Mouse (Mus musculus) 416B (cell line): ENCODE data around the gene Rrnad1.

ENCODE experiments used
- DNase-seq: peaks from one replicate; pipeline ENCODE4 v3.0.0; 2011; ENCODE audit warnings: low read depth

Rrnad1 gene

DNA sequence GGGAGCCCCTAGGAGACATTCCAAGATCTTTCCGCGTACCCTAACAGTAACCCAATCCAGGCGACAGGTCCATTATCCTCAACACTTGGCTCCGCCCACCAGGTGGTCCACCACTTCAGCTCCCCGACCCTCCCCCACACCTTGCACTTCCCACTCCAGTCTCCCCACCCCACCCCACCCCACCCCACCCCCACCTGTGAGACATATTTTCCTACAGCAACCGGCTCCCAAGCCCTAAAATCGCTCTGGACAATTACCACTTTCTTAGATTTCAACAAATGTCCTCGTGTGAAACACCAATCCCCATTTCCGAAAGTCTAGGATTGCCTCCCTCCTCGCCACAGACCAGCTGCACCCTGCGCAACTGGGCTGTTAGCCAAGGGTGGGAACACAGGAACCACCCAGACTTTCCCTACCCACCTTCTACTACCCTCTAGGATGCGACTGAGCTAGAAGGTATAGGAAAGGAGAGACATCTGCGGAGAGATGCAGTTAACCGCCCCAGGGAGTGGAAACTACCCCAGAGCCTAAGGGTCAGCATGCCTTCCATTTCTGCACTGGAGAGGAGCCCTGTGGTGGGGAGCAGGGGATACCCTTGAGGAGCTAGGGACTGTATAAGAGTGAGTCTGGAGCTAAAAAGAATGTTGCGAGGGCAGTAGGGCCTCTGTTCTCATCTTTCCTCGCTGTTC is 18.9 kb upstream of the Rrnad1 start:
- DNase-seq, result no peak

DNA sequence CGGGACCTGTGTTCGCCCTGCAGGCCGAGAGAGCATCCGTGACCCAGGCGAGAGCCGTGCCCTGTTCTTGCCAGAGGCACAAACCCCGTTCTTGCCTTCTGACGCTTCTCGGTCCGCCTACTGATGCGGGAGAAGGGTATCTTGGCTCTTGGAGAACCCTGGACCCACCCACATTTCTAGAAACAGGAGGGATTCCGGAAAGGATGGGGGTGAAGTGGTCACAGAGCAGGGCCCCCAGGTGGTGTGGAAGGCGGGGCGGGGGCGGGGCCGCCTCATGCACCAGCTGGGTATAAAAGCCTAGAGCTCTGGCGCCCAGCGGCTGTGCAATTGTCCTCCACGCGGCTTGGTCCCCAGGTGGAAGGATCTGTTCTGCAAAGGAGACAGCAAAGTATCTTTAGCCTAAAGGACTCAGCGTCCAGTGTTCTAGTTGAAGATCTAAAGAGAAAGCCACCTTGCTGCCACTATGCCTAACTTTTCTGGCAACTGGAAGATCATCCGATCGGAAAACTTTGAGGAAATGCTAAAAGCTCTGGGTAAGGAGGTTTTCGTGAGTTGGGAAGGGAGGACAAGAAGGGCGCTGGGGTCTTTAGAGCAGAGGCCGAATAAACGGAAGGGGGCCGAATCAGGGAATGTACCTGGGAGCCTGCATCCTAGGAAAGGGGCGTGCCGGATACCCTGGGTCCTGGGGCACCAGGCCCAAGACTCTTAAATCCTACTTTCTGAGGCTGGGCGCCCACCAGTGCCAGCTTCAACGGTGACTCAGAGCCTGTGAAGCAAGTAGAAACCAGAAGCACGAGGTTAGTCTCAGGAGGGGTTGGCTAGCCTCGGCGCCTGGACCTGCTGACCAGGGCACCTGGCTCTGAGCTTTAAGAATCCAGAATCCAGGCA is 18.1 kb upstream of the Rrnad1 start, which contains the start of gene Crabp2:
Gene Crabp2, plus strand, starts transcription at position 289 of the 888 bp plus-strand sequence.
- no peak for DNase-seq

DNA sequence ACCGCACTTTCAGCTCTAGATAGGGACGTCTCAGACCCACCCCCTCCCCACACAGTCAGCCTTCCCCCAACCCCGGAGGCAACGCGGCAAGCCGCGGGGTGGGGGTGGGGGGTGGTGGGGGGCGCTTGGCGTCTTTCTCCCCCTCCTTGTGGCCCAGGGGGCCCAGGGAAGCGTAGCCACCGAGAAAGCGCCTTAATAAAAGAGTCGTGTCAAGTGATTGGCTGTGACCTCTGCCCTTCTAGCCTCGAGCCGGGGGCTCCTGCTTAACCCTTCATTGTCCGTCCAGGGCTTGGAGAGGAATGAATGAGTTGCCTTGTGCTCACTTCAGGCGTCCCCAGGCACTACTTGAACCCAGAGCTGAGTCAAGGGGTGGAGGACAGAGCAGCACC is 17.3 kb upstream of the Rrnad1 start:
- no peak for DNase-seq

DNA sequence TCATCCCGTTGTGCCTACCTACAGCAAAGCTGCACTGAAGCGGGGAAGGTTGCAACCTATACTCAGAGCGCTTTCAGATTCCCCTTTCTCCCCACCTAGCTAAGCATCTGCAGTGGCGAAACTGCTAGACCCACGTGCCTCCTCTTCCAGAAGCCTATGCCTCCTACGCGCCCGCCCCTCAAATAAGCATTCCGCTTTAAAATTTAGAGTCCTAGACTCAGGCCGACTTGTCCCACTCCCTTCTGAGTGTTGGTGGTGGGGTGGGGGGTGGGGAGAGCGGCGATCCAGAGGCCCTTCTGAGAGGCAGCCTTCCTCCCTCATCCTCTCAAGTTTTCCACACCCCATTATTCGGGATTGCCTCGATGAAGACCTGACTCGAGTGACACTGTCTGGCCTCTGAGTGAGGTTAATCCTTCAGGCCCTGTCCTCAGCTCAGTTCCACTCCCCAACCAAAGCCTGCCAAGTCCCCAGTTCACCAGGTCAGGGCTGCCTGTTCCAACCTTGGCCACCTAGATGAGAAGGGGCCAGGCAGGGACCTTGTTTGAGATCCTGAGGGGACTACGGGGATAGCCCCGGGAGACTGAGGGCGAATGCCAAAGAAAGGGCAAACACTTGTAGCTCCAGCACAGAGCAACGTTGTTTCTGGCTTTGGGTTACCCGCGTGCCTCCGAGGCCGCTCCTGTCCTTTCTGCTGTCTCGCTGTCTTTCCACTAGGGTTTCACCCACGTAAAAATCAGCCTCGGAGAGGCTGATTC is 16.7 kb upstream of the Rrnad1 start:
- DNase-seq, result no peak

DNA sequence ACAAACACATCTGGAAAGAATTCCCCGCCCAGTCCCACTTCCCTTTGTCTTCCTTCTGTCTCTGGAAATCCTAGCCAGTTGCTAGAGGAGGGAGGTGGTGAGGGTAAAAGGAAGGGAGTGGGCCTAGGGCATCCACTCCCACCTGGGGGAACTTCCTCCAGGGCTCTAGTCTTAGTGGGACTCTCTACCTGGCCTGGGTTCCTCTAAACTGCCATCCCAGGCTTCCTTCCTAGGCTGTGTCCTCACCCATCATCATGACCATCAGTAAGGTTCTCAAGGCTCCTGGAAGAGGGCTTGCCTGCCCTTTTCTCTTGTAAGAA is 16.0 kb upstream of the Rrnad1 start:
- DNase-seq, result no peak

DNA sequence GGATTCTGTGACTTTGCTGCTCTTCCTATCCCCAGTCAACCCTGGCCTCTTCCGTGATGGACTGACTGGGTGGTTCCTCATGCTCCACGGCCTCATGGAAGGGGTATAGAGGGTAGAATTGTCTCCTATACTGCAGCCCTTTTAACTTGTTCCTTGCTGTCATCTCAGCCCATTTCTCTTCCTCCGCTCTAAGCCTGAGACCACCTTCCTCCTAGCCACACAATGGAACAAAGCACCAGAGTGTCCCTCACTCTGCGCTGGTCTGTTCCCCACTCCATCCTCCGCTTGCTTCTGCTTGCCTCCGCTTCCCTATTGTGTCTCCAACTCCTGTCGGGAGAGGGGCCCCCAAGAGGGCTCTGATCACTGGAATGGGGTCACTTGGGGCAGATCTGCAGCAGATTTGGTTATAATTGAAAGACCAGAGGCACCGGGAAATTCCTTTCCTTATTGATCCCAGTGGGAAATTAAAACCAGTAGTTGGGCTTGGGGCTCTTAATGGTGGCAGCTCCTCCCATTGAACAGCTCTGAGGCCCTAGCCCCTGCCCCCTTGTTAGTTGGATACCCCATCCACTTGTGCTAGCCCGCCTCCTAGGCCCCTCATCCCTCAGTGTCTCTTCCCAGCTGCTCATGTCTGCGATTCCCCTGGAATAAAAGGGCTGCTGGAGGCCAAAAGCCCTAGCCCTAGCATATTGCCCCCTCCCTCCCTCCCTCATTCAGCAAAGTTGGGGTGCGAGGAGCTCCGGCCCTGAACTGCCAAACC is 15.4 kb upstream of the Rrnad1 start:
- DNase-seq, result no peak

DNA sequence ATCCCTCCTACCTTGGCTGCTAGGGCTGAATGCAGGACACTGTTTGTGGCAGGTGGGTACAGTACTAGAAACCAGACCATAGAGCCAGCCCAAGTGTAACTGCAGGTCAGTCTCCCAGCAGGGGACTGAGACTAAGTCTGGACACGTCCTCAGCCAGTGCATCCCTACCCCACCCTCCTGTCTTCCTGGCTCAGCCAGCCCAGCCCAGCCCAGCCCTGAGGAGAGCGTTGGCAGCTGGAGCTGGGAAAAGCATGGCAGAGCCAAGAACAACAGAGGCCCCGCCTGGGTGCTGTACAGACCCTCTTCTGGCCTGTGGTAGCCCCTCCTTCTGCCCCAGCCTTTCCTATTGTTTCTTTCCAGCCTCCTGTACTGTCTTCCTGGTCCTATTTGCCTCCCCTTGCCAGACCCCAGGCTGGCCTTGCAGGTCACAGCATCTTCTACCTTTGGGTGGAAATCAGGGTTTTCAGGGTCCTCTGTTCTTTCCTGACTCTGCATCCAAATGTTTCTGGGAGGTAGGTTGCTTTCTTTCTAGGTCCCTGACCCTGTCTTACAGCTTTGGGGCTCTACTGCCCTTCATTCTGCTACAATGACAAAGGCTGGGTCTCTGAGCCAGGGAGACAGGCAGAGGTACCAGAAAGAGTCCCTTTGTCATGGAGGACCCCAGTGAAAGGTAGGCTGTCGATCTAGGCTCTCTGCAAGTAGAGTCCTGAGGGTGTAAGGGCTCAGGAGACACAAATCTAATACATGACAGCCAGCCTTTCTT is 14.5 kb upstream of the Rrnad1 start:
- no peak for DNase-seq

DNA sequence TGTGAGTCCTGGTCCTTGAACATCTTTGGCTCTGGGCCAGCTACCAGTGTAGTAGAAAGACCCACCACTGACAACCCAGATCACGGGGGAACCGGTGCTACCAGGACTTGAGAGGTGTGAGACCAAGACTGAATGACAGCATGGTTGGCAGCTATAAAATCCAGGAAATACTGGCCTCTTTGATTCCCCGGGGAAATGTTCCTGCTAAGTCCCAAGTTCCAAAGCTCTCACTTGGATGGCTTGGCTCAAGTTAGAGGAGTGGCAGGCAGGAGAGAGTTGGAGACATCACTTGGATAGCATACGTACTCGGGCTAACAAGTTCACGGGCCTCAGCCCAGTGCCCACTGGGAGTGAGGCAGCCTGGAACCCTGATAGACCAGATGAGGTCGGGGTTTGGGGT is 13.1 kb upstream of the Rrnad1 start:
- DNase-seq, result no peak

DNA sequence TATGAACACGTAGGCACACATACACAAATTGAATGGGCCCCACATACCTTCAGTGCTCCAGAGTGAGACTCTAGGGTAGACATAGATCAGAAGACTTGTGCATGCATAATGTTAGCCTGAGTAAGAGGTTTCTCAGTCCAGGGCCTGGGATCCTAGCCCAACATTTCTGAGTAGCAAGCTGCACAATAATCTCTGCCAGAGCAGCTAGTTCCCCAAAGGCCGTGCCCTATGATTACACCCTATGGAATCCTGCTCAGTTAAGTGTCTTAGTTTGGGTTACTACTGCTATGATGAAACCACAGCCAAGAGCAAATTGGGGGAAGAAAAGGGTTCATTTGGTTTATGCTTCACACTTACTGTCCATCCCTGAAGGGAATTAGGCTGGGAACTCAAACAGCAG is 12.0 kb upstream of the Rrnad1 start:
- DNase-seq, result no peak

DNA sequence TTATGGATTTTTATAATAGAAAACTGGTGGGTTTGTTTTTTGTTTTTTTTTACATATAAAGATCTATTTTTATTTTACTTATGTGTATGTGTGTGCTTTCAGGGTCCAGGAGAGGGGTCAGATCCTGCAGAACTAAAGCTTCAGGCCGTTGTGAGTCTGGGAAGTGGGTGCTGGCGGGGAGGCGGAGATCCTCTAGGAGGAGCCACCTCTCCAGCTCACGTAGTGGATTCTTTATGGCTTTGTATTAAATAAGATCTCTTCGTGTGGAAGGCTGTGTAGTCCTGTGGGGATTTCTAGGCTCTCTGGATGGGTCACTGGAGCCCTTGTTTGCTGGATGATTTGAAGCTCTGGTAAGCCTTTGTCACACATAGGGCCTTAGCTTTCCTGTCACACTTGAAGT is 10.1 kb upstream of the Rrnad1 start:
- DNase-seq, result no peak

DNA sequence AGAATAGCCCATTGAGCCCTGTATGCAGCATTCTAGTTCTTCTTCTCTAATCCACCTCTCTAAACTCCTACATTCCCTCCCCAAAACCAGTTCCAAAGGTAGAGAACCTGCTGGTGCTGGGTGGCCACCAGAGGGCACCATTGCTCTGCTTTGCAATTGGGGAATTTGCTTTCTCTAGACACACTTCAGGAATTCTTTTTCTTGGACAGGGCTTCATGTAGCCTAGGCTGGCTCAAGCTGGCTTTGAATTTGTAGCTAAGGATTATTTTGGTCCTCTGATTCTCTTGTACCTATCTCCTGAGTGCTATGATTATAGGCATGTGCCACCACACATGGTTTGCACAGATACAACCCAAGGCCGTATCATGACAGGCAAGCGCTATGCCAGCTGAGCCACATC is 5.3 kb upstream of the Rrnad1 start:
- peak; percentile 78 for DNase-seq

DNA sequence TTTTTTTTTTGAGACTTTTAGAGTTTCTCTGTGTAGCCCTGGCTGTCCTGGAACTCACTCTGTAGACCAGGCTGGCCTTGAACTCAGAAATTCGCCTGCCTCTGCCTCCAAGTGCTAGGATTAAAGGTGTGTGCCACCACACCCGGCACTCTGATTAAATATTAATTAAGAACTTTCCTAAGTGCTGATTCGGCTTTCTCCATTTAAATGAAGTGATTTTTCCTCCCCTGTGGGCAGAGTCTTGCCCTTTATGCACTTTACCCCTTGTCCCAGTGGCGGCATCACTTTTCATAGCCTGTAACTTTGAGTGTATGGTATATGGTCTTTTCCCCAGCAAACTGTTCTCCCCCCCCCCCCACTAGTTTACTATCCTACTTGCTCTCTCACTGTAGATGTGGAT is 4.7 kb upstream of the Rrnad1 start:
- DNase-seq, result no peak

DNA sequence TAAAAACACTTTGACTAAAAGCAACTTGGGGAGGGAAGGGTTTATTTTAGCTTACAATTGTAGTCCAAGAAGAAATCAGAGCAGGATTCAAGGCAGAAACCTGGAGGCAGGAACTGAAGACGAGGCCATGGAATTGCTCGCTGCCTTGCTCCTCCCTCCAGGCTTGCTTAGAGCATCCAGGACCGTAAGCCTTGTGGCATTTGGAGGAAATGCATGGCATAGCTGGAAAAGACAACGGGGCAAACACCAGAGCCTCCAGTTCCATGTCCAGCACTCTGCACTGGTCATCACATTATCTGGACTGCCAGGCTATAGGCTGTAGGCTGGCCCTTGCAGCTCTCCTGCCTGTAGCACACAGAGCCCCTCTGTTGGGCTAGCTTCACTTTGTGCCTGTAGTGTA is 4.0 kb upstream of the Rrnad1 start:
- DNase-seq, result no peak

DNA sequence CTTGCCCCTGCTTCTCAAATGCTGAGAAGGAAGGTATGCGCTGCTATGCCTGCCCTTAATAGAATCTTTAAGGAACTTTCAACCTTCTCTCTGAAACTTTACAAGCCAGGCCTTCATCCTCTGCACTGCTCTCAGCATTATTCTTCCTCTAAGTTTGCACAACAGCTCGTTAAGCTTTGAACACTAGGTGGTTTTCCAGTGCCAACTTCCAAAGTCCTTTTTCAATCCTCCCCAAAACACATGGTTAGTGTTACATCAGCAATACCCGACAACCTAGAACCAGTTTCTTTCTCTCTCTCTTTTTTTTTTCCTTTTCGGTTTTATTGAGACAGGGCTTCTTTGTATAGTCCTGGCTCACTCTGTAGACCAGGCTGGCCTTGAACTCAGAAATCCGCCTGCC is 3.5 kb upstream of the Rrnad1 start:
- DNase-seq, result no peak

DNA sequence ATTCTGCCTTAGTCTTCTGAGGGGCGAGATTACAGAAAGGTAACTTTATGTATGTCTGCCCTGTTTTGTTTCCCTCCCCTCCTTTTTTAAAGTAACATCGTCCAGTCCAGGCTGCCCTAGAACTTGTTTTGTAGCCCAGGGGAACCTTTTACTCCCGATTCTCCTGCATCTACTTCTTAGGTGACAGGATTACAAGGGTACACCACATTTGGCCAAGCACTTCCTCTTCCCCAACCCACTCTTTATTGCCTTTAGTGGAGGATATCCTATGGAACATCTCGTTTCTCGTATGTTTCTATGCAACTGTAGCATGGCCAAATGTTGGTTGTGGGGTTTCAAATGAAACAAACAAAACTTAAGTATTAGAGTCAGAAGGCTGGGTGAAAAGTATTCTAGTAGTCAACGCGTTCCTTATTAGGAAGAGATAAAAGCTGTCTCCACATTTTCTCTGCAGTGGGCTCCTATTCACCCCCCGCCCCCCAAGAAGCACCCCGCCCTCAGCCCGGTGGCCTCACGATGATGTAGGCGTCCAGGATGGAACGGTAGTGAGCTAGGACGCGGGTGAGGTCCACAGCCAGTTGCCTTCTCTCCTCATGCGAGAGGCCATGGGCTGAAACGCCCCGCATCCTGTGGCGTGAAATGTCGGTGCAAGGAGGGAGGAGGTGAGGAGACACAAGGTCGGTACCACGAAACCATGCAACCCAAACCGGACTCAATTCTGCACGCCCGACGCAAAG is 1.0 kb downstream of the Rrnad1 start:
- DNase-seq, result peak; percentile 65

DNA sequence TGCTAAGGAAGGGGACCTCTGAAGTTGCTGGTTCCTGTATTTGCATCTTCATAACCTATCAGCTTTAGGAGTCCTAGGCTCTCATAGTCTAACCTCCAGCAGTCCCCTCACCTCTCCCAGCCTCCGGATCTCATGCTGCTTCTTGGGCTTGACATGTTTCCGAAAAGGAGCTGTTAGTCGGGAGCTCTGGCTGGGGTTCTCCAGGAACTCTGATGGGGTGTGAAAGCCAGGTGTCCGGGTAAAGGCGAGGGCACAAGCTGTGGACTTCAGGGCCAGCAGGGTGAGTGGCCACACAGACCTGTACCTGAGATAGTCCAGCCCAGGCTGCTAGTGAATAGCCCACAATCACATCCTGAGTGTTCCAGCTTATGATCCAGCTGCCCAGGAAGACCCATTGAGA is 3.1 kb downstream of the Rrnad1 start:
- DNase-seq, result no peak

DNA sequence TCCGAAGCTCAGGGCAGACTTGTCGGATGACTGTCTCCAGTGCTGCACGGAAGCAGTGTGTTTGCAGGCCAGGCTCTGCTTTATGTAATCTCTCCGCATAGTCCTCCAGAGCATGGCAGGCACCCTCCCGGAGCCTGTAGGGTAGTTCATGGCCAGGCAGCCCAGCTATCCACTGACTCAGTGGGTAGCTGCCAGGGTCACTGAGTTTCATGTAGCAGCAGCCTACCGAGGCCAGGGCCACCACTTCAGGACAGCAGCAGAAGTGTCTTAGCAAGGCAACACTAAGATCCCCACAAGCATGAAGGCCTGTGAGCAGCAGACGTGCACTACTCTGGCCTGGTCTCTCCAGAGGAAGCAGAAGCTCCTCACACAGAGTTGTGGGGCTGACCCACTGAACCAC is 5.5 kb downstream of the Rrnad1 start:
- no peak for DNase-seq

DNA sequence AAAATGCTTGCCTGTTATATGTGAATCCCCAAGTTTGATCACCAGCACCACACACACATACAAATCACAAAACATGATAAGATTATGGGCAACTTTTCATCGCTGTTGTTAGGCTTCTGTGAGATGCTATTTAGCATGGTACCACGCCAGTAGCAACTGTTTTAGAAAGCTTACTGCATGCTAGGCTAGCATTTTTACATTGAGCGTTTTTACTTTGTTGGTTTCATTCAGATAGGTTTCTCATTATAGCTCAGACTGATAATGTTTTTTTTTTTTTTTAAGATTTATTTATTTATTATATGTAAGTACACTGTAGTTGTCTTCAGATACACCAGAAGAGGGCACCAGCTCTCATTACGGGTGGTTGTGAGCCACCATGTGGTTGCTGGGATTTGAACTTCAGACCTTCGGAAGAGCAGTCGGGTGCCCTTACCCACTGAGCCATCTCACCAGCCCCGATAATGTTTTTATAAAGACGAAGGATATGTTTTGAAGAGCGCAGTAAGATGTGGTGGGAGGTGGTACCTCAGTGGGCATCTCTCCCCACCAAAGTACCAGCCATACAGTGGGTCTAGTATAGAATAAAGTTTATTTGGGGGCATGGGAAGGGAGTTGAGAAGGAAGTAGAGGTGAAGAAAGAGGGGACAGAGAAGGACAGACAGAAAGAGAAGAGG is 10.1 kb downstream of the Rrnad1 start:
- DNase-seq, result peak; percentile 24

DNA sequence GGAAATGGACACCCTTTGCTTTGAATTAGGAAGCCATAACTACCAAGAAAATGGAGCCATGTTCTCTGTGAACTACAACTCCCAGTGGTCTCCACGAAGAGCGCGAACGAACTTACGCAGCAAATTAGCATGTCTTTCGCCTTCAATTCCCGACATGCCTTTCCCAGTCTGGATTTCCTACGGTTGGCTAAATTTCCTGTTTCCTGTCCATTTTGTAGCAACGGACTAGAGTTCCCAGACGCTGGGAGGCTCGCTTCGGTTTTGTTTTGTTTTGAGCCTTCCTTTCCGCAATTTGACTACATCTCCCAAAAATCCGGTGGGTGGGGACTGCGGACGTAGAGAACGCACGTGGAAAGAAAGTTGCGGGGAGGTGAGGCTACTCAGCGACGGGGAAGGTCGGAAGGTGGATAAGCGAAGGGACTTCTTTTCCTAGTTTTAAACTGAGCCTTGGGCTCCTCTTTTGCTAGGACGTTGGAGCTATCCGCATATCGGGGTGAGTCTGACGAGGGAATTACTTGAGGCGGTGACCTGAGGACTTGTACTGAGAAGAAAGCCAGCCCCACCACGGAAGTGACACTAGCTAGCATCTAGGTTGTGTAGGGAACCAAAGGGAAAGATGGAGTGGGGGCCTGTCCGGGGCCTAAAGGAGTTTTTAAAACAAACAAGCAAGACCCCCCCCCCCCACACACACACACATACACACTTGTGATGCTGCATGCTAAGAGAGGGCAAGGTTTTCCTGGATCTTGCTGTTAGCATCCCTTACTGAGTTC is 11.0 kb downstream of the Rrnad1 start, which contains the start of gene Mrpl24:
Gene Mrpl24, plus strand, starts transcription at position 171 of the 773 bp plus-strand sequence.
- peak; percentile 93 for DNase-seq
